Mouse (Mus musculus) MEL (cell line): ENCODE data around the gene Plekhg3. TPM values are rescaled to one million over a fixed set of nuclear protein-coding genes. Genes with fewer than 3 reads are reported as not detected.

ENCODE experiments used
- DNase-seq: peaks from one replicate; pipeline ENCODE4 v3.0.0; 2011; ENCODE audit warnings: low read depth, low spot score
- H3K27ac ChIP-seq: 2 replicates; pipeline ENCODE4 v1.5.1; 2012; ENCODE audit warnings: low read depth, mild to moderate bottlenecking, control low read depth, low read length, moderate library complexity; ENCODE audit not compliant: control insufficient read depth
- H3K27me3 ChIP-seq, 2 experiments: fragments of 150-350 bp in 1 of 2; sonication (generic) in 1 of 2; 2 replicates each; pipeline ENCODE4 v1.6.1; 2012; ENCODE audit warnings: low read length in 2 of 2, mild to moderate bottlenecking in 2 of 2, improper control_type of control experiment in 1 of 2, moderate library complexity in 1 of 2; ENCODE audit not compliant: insufficient read depth in 2 of 2, control insufficient read depth in 1 of 2
- H3K36me3 ChIP-seq, 2 experiments: 2 replicates each; pipeline ENCODE4 v1.6.1; 2012 to 2014; ENCODE audit warnings: low read length in 2 of 2, improper control_type of control experiment in 1 of 2, inconsistent platforms in 1 of 2, mild to moderate bottlenecking in 1 of 2; ENCODE audit not compliant: insufficient read depth in 2 of 2, control insufficient read depth in 1 of 2
- H3K4me1 ChIP-seq, 2 experiments: fragments of 150-350 bp in 1 of 2; sonication (generic) in 1 of 2; 2 replicates each; pipeline ENCODE4 v1.6.1; 2012; ENCODE audit warnings: low read length in 2 of 2, improper control_type of control experiment in 1 of 2, mild to moderate bottlenecking in 1 of 2; ENCODE audit not compliant: insufficient read depth in 2 of 2, control insufficient read depth in 1 of 2
- H3K4me3 ChIP-seq, 2 experiments: fragments of 150-350 bp in 1 of 2; sonication (generic) in 1 of 2; 2 replicates each; pipeline ENCODE4 v1.5.1; 2012; ENCODE audit warnings: low read depth in 2 of 2, low read length in 2 of 2, mild to moderate bottlenecking in 2 of 2, moderate library complexity in 2 of 2, control low read depth in 1 of 2, improper control_type of control experiment in 1 of 2; ENCODE audit not compliant: control insufficient read depth in 1 of 2, insufficient read depth in 1 of 2
- H3K79me2 ChIP-seq: 2 replicates; pipeline ENCODE4 v1.6.1; 2012; ENCODE audit warnings: mild to moderate bottlenecking, low read length, moderate library complexity; ENCODE audit not compliant: control insufficient read depth, poor library complexity, insufficient read depth
- H3K9ac ChIP-seq: 2 replicates; pipeline ENCODE4 v1.6.1; 2012; ENCODE audit warnings: low read depth, mild to moderate bottlenecking, control low read depth, low read length, moderate library complexity; ENCODE audit not compliant: control insufficient read depth, poor library complexity, severe bottlenecking
- H3K9me3 ChIP-seq: fragments of 150-350 bp; sonication (generic); replicated peaks from 2 replicates; pipeline ENCODE4 v1.6.1; 2012; ENCODE audit warnings: mild to moderate bottlenecking, low read length, improper control_type of control experiment, moderate library complexity; ENCODE audit not compliant: insufficient read depth
- CHD1 ChIP-seq: IDR thresholded peaks from 2 replicates; pipeline ENCODE4 v1.6.1; 2012; ENCODE audit warnings: low read depth, mild to moderate bottlenecking, inconsistent platforms, low read length, improper control_type of control experiment
- CHD2 ChIP-seq: IDR thresholded peaks from 2 replicates; pipeline ENCODE4 v1.6.1; 2011; ENCODE audit warnings: low read length, improper control_type of control experiment
- CTCF ChIP-seq, 3 experiments: IDR thresholded peaks in 2 of 3; conservative IDR thresholded peaks in 1 of 3; 2 replicates each; pipeline ENCODE4 v1.5.1; 2011 to 2012; ENCODE audit warnings: low read length in 3 of 3, low read depth in 2 of 3, mild to moderate bottlenecking in 2 of 3, improper control_type of control experiment in 1 of 3, inconsistent platforms in 1 of 3, mixed read lengths in 1 of 3, moderate library complexity in 1 of 3; ENCODE audit not compliant: control insufficient read depth in 1 of 3, insufficient read depth in 1 of 3, poor library complexity in 1 of 3, severe bottlenecking in 1 of 3
- ELF1 ChIP-seq: IDR thresholded peaks from 2 replicates; pipeline ENCODE4 v1.6.1; 2014; ENCODE audit warnings: low read depth, mild to moderate bottlenecking, inconsistent platforms, low read length, improper control_type of control experiment, moderate library complexity
- GABPA ChIP-seq: IDR thresholded peaks from 2 replicates; pipeline ENCODE4 v1.6.1; 2012; ENCODE audit warnings: low read depth, mild to moderate bottlenecking, inconsistent platforms, low read length, improper control_type of control experiment, moderate library complexity
- GATA1 ChIP-seq: IDR thresholded peaks from 2 replicates; pipeline ENCODE4 v1.6.1; 2011; ENCODE audit warnings: low read depth, low read length, improper control_type of control experiment
- KAT2A ChIP-seq: conservative IDR thresholded peaks from 2 replicates; pipeline ENCODE4 v1.6.1; 2012; ENCODE audit warnings: low read depth, low read length, improper control_type of control experiment, inconsistent platforms
- POLR2A ChIP-seq, 2 experiments: IDR thresholded peaks; 2 replicates each; pipeline ENCODE4 v1.6.1; 2011 to 2012; ENCODE audit warnings: low read length in 2 of 2, mild to moderate bottlenecking in 2 of 2, control low read depth in 1 of 2, improper control_type of control experiment in 1 of 2, low read depth in 1 of 2, moderate library complexity in 1 of 2; ENCODE audit not compliant: control insufficient read depth in 1 of 2, insufficient read depth in 1 of 2, poor library complexity in 1 of 2
- RCOR1 ChIP-seq: IDR thresholded peaks from 2 replicates; pipeline ENCODE4 v1.6.1; 2012; ENCODE audit warnings: low read depth, mild to moderate bottlenecking, inconsistent platforms, low read length, improper control_type of control experiment
- SIN3A ChIP-seq: IDR thresholded peaks from 2 replicates; pipeline ENCODE4 v1.6.1; 2012; ENCODE audit warnings: low read length, improper control_type of control experiment, inconsistent platforms
- SMC3 ChIP-seq: IDR thresholded peaks from 2 replicates; pipeline ENCODE4 v1.6.1; 2011; ENCODE audit warnings: low read depth, low read length, improper control_type of control experiment
- TAL1 ChIP-seq: IDR thresholded peaks from 2 replicates; pipeline ENCODE4 v1.6.1; 2012; ENCODE audit warnings: mild to moderate bottlenecking, inconsistent platforms, low read length, moderate library complexity, mixed read lengths
- UBTF ChIP-seq: IDR thresholded peaks from 2 replicates; pipeline ENCODE4 v1.6.1; 2012; ENCODE audit warnings: low read depth, mild to moderate bottlenecking, inconsistent platforms, low read length, improper control_type of control experiment, moderate library complexity, borderline replicate concordance; ENCODE audit not compliant: insufficient read depth
- USF2 ChIP-seq, 2 experiments: IDR thresholded peaks; 2 replicates each; pipeline ENCODE4 v1.6.1; 2011 to 2012; ENCODE audit warnings: improper control_type of control experiment in 2 of 2, low read length in 2 of 2, borderline replicate concordance in 1 of 2, inconsistent platforms in 1 of 2, low read depth in 1 of 2, mild to moderate bottlenecking in 1 of 2; ENCODE audit not compliant: insufficient read depth in 1 of 2
- ZC3H11A ChIP-seq: IDR thresholded peaks from 2 replicates; pipeline ENCODE4 v1.6.1; 2012; ENCODE audit warnings: low read depth, mild to moderate bottlenecking, inconsistent platforms, low read length, improper control_type of control experiment
- polyA plus RNA-seq, 2 experiments: library from polyadenylated mRNA; stranded (reverse) in 1 of 2; unstranded in 1 of 2; fragments of >175 nt in 1 of 2; fragments of >200 nt in 1 of 2; gene quantifications; 2 replicates each; pipeline versions ENCODE4 v1.2.1 to v1.2.4; 2012; ENCODE audit warnings: low replicate concordance in 2 of 2, low read depth in 1 of 2; ENCODE audit not compliant: insufficient read length in 2 of 2, insufficient read depth in 1 of 2, missing spikeins in 1 of 2
- total RNA-seq: library from RNA; depleted of rRNA; stranded (reverse); fragments of 300-350 nt; gene quantifications from 2 replicates; pipeline ENCODE4 v1.2.3, GENCODE M21; 2012

Plekhg3 gene
- total and polyA plus RNA-seq, 3 experiments: 0.92 to 7.0 TPM; not detected in 1

- no peak for DNase-seq
- Histone ChIP-seq H3K4me3 (no peak overlapping the region), H3K9ac (no peak overlapping the region), H3K4me1 (peaks cover 0 to 7% of the 10 kb centered on the region in 2 experiments; a peak in 1 of 4 replicates), H3K36me3 (peaks cover 0 to 7% of the 10 kb centered on the region in 2 experiments; a peak in 2 of 4 replicates), H3K79me2 (no peaks in the 10 kb centered on the region), H3K9me3 (no peaks in the 10 kb centered on the region), H3K27ac (no peak overlapping the region), H3K27me3 (no peaks in the 10 kb centered on the region)
- TF ChIP-seq TAL1 (no peak), CTCF (IDR thresholded peaks at IDR 0.05 in 2 of 3, conservative IDR thresholded peaks at IDR 0.05 in 1 of 3; ENCODE audit: control insufficient read depth in 1 of 3, insufficient read depth in 1 of 3, low read depth in 2 of 3, low read length in 3 of 3, poor library complexity in 1 of 3, severe bottlenecking in 1 of 3) (0 out of 6 replicates have a peak, but pooled peaks of 1 of the 3 experiments have one; percentile 24), SMC3 (peak; percentile 11; the same call in 1 of the 2 replicates)
Measured at GRCm38 (mm10) chr12:76571266-76571665, 40.6 kb downstream of the Plekhg3 start.

GRCm38 (mm10) chr12:76572261-76573251 is 41.9 kb downstream of the Plekhg3 start:
- Histone ChIP-seq H3K4me3 (no peak overlapping the region), H3K79me2 (no peaks in the 10 kb centered on the region), H3K27ac (no peak overlapping the region), H3K36me3 (peaks cover 0 to 9% of the 10 kb centered on the region in 2 experiments; a peak in 2 of 4 replicates), H3K9me3 (no peaks in the 10 kb centered on the region), H3K4me1 (peaks cover 0 to 12% of the 10 kb centered on the region in 2 experiments; a peak in 1 of 4 replicates), H3K27me3 (no peaks in the 10 kb centered on the region), H3K9ac (no peak overlapping the region)
- TF ChIP-seq UBTF (no peak), GABPA (no peak), SIN3A (no peak), ZC3H11A (no peak), RCOR1 (no peak)
- no peak for DNase-seq

- no peaks in the 10 kb centered on the region for H3K27me3 ChIP-seq
- H3K4me3 ChIP-seq: no peak overlapping the region
- TF ChIP-seq GATA1 (no peak), USF2 (IDR thresholded peaks at IDR 0.05; ENCODE audit: borderline replicate concordance in 1 of 2, insufficient read depth in 1 of 2, low read depth in 1 of 2, low read length in 2 of 2) (no peak), UBTF (no peak), CHD1 (no peak), POLR2A (IDR thresholded peaks at IDR 0.05; ENCODE audit: control insufficient read depth in 1 of 2, insufficient read depth in 1 of 2, low read depth in 1 of 2, low read length in 2 of 2, poor library complexity in 1 of 2) (no peak), TAL1 (no peak), CHD2 (no peak), ELF1 (no peak), KAT2A (no peak)
- no peaks in the 10 kb centered on the region for H3K79me2 ChIP-seq
- no peaks in the 10 kb centered on the region for H3K9me3 ChIP-seq
- H3K27ac ChIP-seq: no peak overlapping the region
- H3K9ac ChIP-seq: no peak overlapping the region
- peaks cover 0 to 20% of the 10 kb centered on the region in 2 experiments; a peak in 2 of 4 replicates for H3K4me1 ChIP-seq
- peaks cover 0 to 12% of the 10 kb centered on the region in 2 experiments; a peak in 2 of 4 replicates for H3K36me3 ChIP-seq
- no peak for DNase-seq
Measured at GRCm38 (mm10) chr12:76573381-76573780, 42.7 kb downstream of the Plekhg3 start.
